8 mouse cellular contexts compared by ENCODE assay signal in the genomic region with DNA sequence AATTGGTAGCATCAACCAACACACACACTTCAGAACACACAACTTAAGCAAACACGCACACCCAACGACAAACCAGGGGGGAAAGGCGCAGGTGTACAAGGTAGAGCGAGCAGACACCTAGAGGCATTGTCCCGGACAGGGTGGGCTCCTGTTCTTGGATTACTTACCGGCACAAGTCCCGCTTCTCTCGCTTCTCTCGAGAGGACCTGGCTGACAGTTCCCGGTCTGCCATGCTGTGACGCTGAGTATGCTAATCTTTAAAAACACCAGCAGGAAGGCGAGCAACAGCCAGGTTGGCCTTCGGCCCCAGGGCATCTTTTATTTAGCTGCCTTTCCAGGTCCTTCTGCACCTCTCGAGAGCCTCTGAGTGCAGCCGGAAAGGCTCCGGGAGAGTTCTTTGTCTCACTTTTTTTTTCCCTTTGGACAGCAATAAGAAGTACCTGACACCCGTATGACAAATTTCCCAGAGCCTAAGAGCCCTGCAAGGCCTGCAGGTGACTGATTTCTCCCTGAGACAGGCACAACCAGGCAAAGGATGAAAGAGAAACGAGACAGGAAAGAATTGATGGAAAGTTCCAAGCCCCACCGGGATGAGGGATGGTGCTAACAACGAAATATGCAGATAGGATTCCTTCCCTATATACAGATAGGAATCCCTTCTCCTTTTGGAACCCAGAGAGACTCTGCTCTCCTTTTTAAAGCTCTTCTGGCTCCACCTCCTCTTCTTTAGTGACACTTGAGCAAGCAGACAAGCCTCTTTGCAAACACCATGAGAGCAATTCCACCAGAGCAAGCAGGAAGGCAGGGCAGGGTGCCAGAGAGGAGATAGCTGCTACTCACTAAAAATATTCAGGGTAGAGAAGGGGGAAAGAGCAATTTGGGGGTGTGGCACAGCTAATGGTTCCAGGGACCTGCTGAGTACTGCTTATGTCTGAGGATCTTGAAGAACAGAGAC. TPM values are rescaled to one million over a fixed set of nuclear protein-coding genes. Genes with fewer than 3 reads are reported as not detected.
DNase-seq lines count a peak whose midpoint lies in the region; ATAC-seq and TF ChIP-seq lines count a peak whose summit lies in the region.

A gene (minus strand): TSS at position 667 of the 955 bp plus-strand sequence.

- H3K4me3 ChIP-seq in embryonic facial prominence, embryonic 15.5 days (replicated peaks) = peak within 1 kb of the TSS; percentile 21
- H3K4me3 ChIP-seq in heart, embryonic 15.5 days = peak within 1 kb of the TSS; percentile 39
- H3K4me3 ChIP-seq in kidney, postnatal 0 days (replicated peaks; ENCODE audit: low read depth, low read length) = peak within 1 kb of the TSS; percentile 13
- peak within 1 kb of the TSS; percentile 20 for H3K4me3 ChIP-seq in stomach, embryonic 16.5 days (replicated peaks; ENCODE audit: low read length)

- WGBS in embryonic facial prominence, embryonic 15.5 days = 8% methylated on average over 20 of the region's 20 CpGs
- WGBS in heart, embryonic 15.5 days = 9% methylated on average over 20 of the region's 20 CpGs
- WGBS in kidney, postnatal 0 days = 7% methylated on average over 20 of the region's 20 CpGs
- WGBS in stomach, embryonic 16.5 days = 7% methylated on average over 20 of the region's 20 CpGs

- H3K4me1 ChIP-seq in embryonic facial prominence, embryonic 15.5 days = peaks cover 11% of the 10 kb centered on the region; the same call in 1 of the 2 replicates
- peaks cover 16% of the 10 kb centered on the region for H3K4me1 ChIP-seq in heart, embryonic 15.5 days (replicated peaks)
- H3K4me1 ChIP-seq in kidney, postnatal 0 days (replicated peaks; ENCODE audit: insufficient read depth, low read length) = no peaks in the 10 kb centered on the region
- H3K4me1 ChIP-seq in stomach, embryonic 16.5 days (ENCODE audit: control insufficient read depth, insufficient read depth, low read length) = peaks cover 8% of the 10 kb centered on the region; the same call in 1 of the 2 replicates

- peaks cover 12% of the 10 kb centered on the region; the same call in 1 of the 2 replicates for H3K27me3 ChIP-seq in embryonic facial prominence, embryonic 15.5 days
- H3K27me3 ChIP-seq in heart, embryonic 15.5 days = no peaks in the 10 kb centered on the region
- no peaks in the 10 kb centered on the region for H3K27me3 ChIP-seq in kidney, postnatal 0 days (ENCODE audit: insufficient read depth, low read length)
- no peaks in the 10 kb centered on the region for H3K27me3 ChIP-seq in stomach, embryonic 16.5 days (ENCODE audit: control insufficient read depth, insufficient read depth, low read length)

- no peak for ATAC-seq in embryonic facial prominence, embryonic 15.5 days (ENCODE audit: insufficient number of reproducible peaks, low FRiP score, low TSS enrichment, low read depth)
- peak; percentile 67; the same call in 1 of the 2 replicates for ATAC-seq in heart, embryonic 15.5 days (replicated peaks; ENCODE audit: insufficient number of reproducible peaks, insufficient read depth, low FRiP score, low read depth)
- 0 out of 2 replicates have a peak, but pooled peaks have one; percentile 36 for ATAC-seq in kidney, postnatal 0 days (replicated peaks; ENCODE audit: low FRiP score, low read depth)
- ATAC-seq in stomach, embryonic 16.5 days (ENCODE audit: insufficient read depth, low FRiP score) = no peak
- no peak for ATAC-seq in erythroid progenitor cell, adult 5-6 weeks (replicated peaks; ENCODE audit: low FRiP score, poor library complexity, severe bottlenecking)

- H3K9me3 ChIP-seq in embryonic facial prominence, embryonic 15.5 days (replicated peaks) = 0 out of 2 replicates have a peak, but pooled peaks cover 3% of the 10 kb centered on the region
- H3K9me3 ChIP-seq in heart, embryonic 15.5 days (replicated peaks) = peaks cover 6% of the 10 kb centered on the region; the same call in 1 of the 2 replicates
- H3K9me3 ChIP-seq in kidney, postnatal 0 days (replicated peaks; ENCODE audit: low read length) = peaks cover 3% of the 10 kb centered on the region; the same call in 1 of the 2 replicates
- 0 out of 2 replicates have a peak, but pooled peaks cover 2% of the 10 kb centered on the region for H3K9me3 ChIP-seq in stomach, embryonic 16.5 days (replicated peaks; ENCODE audit: control insufficient read depth, low read length)

- no peaks in the 10 kb centered on the region for H3K36me3 ChIP-seq in embryonic facial prominence, embryonic 15.5 days
- no peaks in the 10 kb centered on the region for H3K36me3 ChIP-seq in heart, embryonic 15.5 days
- no peaks in the 10 kb centered on the region for H3K36me3 ChIP-seq in kidney, postnatal 0 days (ENCODE audit: insufficient read depth, low read length)
- no peaks in the 10 kb centered on the region for H3K36me3 ChIP-seq in stomach, embryonic 16.5 days (ENCODE audit: control insufficient read depth, insufficient read depth, low read length)

- H3K9ac ChIP-seq in embryonic facial prominence, embryonic 15.5 days = no peak within 1 kb of the TSS
- H3K9ac ChIP-seq in heart, embryonic 15.5 days = 0 out of 2 replicates have a peak within 1 kb of the TSS, but pooled peaks have one; percentile 11
- 0 out of 2 replicates have a peak within 1 kb of the TSS, but pooled peaks have one; percentile 19 for H3K9ac ChIP-seq in kidney, postnatal 0 days (ENCODE audit: low read depth, low read length)
- H3K9ac ChIP-seq in stomach, embryonic 16.5 days (ENCODE audit: low read length) = peak within 1 kb of the TSS; percentile 54

- DNase-seq in adrenal gland, postnatal 14 days = peak; percentile 21
- no peak for DNase-seq in adrenal gland, adult 18-20 months (ENCODE audit: low spot score in 2 of 2)
- DNase-seq in kidney, postnatal 0 days (ENCODE audit: low spot score) = peak; percentile 25
- peak; percentile 8 for DNase-seq in lung, postnatal 25 days (ENCODE audit: low spot score)

- no peak within 1 kb of the TSS for H3K27ac ChIP-seq in embryonic facial prominence, embryonic 15.5 days (replicated peaks)
- peak within 1 kb of the TSS; percentile 51 for H3K27ac ChIP-seq in heart, embryonic 15.5 days
- peak within 1 kb of the TSS; percentile 19; the same call in 1 of the 2 replicates for H3K27ac ChIP-seq in kidney, postnatal 0 days
- H3K27ac ChIP-seq in stomach, embryonic 16.5 days (ENCODE audit: low read length) = no peak within 1 kb of the TSS; the same call in 1 of the 2 replicates

- H3K4me2 ChIP-seq in embryonic facial prominence, embryonic 15.5 days (replicated peaks) = peak within 1 kb of the TSS; percentile 44
- H3K4me2 ChIP-seq in heart, embryonic 15.5 days = peak within 1 kb of the TSS; percentile 62
- peak within 1 kb of the TSS; percentile 56 for H3K4me2 ChIP-seq in kidney, postnatal 0 days (ENCODE audit: low read length)
- H3K4me2 ChIP-seq in stomach, embryonic 16.5 days (ENCODE audit: low read depth, low read length) = peak within 1 kb of the TSS; percentile 60

- TF ChIP-seq CTCF in kidney, postnatal 0 days (IDR thresholded peaks at IDR 0.05; ENCODE audit: low read depth) = no peak

RNA-seq across cellular contexts. Expression of the gene that starts here (rescaled TPM):
- 0.64 and 0.82 TPM in 2 replicates for total RNA-seq in adrenal gland, postnatal 14 days (2021)
- under 1 TPM; 0.42 to 0.53 TPM for total RNA-seq in adrenal gland, adult 18-20 months (2021)
- 2.1 and 2.2 TPM in 2 replicates for polyA plus RNA-seq in embryonic facial prominence, embryonic 15.5 days (2015; fragmentation: Nextera tagmentation; extraction: Ambion mirVana)
- 2.3 TPM in 2 replicates for polyA plus RNA-seq in heart, embryonic 15.5 days (2015; fragmentation: Nextera tagmentation; extraction: Ambion mirVana)
- polyA plus RNA-seq in kidney, postnatal 0 days (2015; fragmentation: Nextera tagmentation; extraction: Ambion mirVana) = 2.6 and 2.8 TPM in 2 replicates
- 1.5 and 2.2 TPM in 2 replicates for polyA plus RNA-seq in stomach, embryonic 16.5 days (2015; fragmentation: Nextera tagmentation; extraction: Ambion mirVana)
- 0.42 TPM in 1 of 2 replicates, not detected in the other for total RNA-seq in erythroid progenitor cell, adult 5-6 weeks (2015; ENCODE audit: low replicate concordance)
- total RNA-seq in erythroid progenitor cell, adult 5-6 weeks (2017; ENCODE audit: low replicate concordance) = 2.4 and 4.0 TPM in 2 replicates

Comparison
In these comparisons a context has a peak if more than half of its experiments do, and no peak if none do; other contexts are left out.
1. Peak in DNase-seq in adrenal gland, postnatal 14 days; RNA of the gene not detected or under 1 TPM.
2. DNase-seq: peak in kidney, postnatal 0 days (single experiment) and lung, postnatal 25 days (single experiment); none in adrenal gland, adult 18-20 months (0 of 2).
3. ATAC-seq: peak in heart, embryonic 15.5 days (single experiment) and kidney, postnatal 0 days (single experiment); none in embryonic facial prominence, embryonic 15.5 days (single experiment), stomach, embryonic 16.5 days (single experiment) and erythroid progenitor cell, adult 5-6 weeks (single experiment).
4. H3K27ac ChIP-seq: peak in heart, embryonic 15.5 days (single experiment) and kidney, postnatal 0 days (single experiment); none in embryonic facial prominence, embryonic 15.5 days (single experiment) and stomach, embryonic 16.5 days (single experiment).
5. Peak in every context shown above with its lines, with median percentiles within 50 percentile points of each other: H3K4me2 ChIP-seq and H3K4me3 ChIP-seq.